Mouse (Mus musculus) embryonic facial prominence, embryonic 15.5 days (tissue): Measurements from ENCODE around the gene Prdm16. TPM values are rescaled to one million over a fixed set of nuclear protein-coding genes. Genes with fewer than 3 reads are reported as not detected.
A peak's percentile ranks its signal among the peaks of the same experiment; 100 is the strongest.

ENCODE experiments used
- ATAC-seq: fragments of 200-750 bp; cut with Nextera tagmentation; 2 replicates; pipeline ENCODE4 v1.8.0; 2017; ENCODE audit warnings: low read depth, moderate TSS enrichment; ENCODE audit not compliant: insufficient number of reproducible peaks, low FRiP score, low TSS enrichment
- H3K27ac ChIP-seq: fragments of 300-500 bp; sonication (generic); replicated peaks from 2 replicates; pipeline ENCODE4 v1.5.1; 2015; ENCODE audit warnings: mild to moderate bottlenecking, inconsistent platforms
- H3K27me3 ChIP-seq: fragments of 300-500 bp; sonication (generic); 2 replicates; pipeline ENCODE4 v1.6.1; 2015; ENCODE audit warnings: inconsistent platforms
- H3K36me3 ChIP-seq: fragments of 300-500 bp; sonication (generic); 2 replicates; pipeline ENCODE4 v1.6.1; 2015; ENCODE audit warnings: mild to moderate bottlenecking, inconsistent platforms
- H3K4me1 ChIP-seq: fragments of 300-500 bp; sonication (generic); 2 replicates; pipeline ENCODE4 v1.6.1; 2015; ENCODE audit warnings: inconsistent platforms
- H3K4me2 ChIP-seq: fragments of 300-500 bp; sonication (generic); replicated peaks from 2 replicates; pipeline ENCODE4 v1.6.1; 2015; ENCODE audit warnings: mild to moderate bottlenecking, inconsistent platforms
- H3K4me3 ChIP-seq: fragments of 300-500 bp; sonication (generic); replicated peaks from 2 replicates; pipeline ENCODE4 v1.5.1; 2015; ENCODE audit warnings: mild to moderate bottlenecking, inconsistent platforms
- H3K9ac ChIP-seq: fragments of 300-500 bp; sonication (generic); 2 replicates; pipeline ENCODE4 v1.6.1; 2015; ENCODE audit warnings: inconsistent platforms
- H3K9me3 ChIP-seq: fragments of 300-500 bp; sonication (generic); replicated peaks from 2 replicates; pipeline ENCODE4 v1.6.1; 2016; ENCODE audit warnings: inconsistent platforms
- WGBS: fragments of 180-500 bp; shearing (Covaris S2); methylation state at CpG from one replicate; pipeline ENCODE4 v1.1.7; 2015; 5-methylcytosine and 5-hydroxymethylcytosine counted together
- polyA plus RNA-seq: library from polyadenylated mRNA; unstranded; fragments of >200 nt; fragmentation: Nextera tagmentation; extraction: Ambion mirVana; gene quantifications from 2 replicates; pipeline ENCODE4 v1.2.1, GENCODE M21; 2015

Gene Prdm16
- polyA plus RNA-seq, 1 experiment from 2014 or later: 12.5 TPM

DNA sequence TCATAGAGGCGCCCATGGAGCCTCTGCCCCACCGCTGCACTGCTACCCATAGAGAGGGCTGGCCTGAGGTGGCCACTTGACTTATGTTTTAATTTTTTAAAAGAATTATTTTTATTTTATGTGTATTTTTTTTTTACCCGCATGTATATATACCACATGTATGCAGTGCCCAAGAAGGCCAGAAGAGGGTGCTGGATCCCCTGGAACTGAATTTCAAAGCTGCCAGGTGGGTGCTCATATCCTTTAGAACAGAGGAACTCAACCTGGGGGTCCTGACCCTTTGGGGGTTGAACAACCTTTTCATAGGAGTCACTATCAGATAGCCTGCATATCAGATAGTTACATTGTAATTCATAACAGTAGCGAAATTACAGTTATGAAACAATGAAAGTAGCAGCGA is 281.3 kb downstream of the Prdm16 start:
- WGBS: 94% methylated on average over 5 of the region's 5 CpGs
- H3K4me1 ChIP-seq: 0 out of 2 replicates have a peak, but pooled peaks cover 5% of the 10 kb centered on the region
- no peak overlapping the region for H3K4me2 ChIP-seq
- no peaks in the 10 kb centered on the region for H3K36me3 ChIP-seq
- H3K9ac ChIP-seq: no peak overlapping the region
- no peak for ATAC-seq
- no peak overlapping the region for H3K4me3 ChIP-seq
- H3K27ac ChIP-seq: no peak overlapping the region
- H3K9me3 ChIP-seq: no peaks in the 10 kb centered on the region
- H3K27me3 ChIP-seq: no peaks in the 10 kb centered on the region

DNA sequence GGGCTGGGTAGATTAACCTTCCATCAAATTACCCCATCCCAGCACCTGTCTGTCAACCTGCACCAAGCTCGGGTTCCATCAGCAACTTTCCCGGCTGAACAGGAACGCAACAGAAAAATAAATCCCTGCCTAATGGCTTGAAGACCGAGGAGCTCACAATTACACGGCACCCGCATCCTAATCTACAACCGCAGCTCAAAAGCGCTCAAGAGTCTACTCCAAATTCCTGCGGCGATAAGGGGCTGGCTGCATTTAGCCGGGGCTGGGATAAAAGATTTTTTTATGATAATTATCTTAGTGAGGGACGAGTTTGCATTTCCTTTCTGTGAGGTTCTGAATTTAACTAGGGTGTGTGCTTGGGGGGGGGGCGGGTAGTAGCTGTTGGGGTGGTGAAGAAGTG is 284.4 kb downstream of the Prdm16 start:
- 45% methylated on average over 13 of the region's 13 CpGs for WGBS
- no peak overlapping the region for H3K27ac ChIP-seq

DNA sequence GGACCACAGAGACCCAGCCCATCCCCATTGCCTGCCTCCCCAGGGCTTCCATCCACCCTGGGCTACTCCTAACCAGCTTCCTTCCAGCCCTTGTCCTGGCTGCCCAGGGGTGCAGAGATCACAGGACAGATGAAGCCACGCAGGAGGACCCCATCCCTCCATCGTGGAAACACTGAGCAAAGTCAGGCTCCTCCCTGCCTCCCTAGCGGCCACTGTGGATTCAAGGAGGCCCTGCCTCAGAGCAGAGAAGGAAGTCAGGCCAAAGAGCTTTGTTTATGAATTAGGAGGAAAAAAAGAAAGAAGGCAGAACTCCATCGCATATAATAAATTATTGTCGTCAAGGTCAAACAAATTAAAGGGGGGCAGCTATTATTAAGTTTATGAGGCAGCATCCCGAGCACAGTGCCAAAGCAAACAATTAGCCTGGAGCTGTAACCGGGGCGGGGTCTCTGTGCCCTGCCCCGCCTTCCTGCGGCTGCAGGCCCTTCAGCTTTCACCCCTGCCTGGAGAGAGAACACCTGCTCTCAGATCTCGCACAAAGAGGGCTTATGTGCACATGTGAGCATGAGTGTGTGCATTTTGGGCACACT is 288.4 kb downstream of the Prdm16 start:
- H3K27ac ChIP-seq: no peak overlapping the region
- H3K36me3 ChIP-seq: no peaks in the 10 kb centered on the region
- no peak overlapping the region for H3K9ac ChIP-seq
- no peak overlapping the region for H3K4me3 ChIP-seq
- 56% methylated on average over 11 of the region's 11 CpGs for WGBS
- no peak overlapping the region for H3K4me2 ChIP-seq
- peaks cover 4% of the 10 kb centered on the region; the same call in 1 of the 2 replicates for H3K27me3 ChIP-seq
- H3K4me1 ChIP-seq: 0 out of 2 replicates have a peak, but pooled peaks cover 15% of the 10 kb centered on the region
- no peak for ATAC-seq
- no peaks in the 10 kb centered on the region for H3K9me3 ChIP-seq

More for the DNA sequence above, 284.4 kb downstream of the Prdm16 start:
- H3K9ac ChIP-seq: no peak overlapping the region
- no peaks in the 10 kb centered on the region for H3K27me3 ChIP-seq
- 0 out of 2 replicates have a peak, but pooled peaks cover 14% of the 10 kb centered on the region for H3K4me1 ChIP-seq
- no peak overlapping the region for H3K4me3 ChIP-seq
- H3K4me2 ChIP-seq: no peak overlapping the region
- no peak for ATAC-seq
- no peaks in the 10 kb centered on the region for H3K36me3 ChIP-seq
- no peaks in the 10 kb centered on the region for H3K9me3 ChIP-seq

DNA sequence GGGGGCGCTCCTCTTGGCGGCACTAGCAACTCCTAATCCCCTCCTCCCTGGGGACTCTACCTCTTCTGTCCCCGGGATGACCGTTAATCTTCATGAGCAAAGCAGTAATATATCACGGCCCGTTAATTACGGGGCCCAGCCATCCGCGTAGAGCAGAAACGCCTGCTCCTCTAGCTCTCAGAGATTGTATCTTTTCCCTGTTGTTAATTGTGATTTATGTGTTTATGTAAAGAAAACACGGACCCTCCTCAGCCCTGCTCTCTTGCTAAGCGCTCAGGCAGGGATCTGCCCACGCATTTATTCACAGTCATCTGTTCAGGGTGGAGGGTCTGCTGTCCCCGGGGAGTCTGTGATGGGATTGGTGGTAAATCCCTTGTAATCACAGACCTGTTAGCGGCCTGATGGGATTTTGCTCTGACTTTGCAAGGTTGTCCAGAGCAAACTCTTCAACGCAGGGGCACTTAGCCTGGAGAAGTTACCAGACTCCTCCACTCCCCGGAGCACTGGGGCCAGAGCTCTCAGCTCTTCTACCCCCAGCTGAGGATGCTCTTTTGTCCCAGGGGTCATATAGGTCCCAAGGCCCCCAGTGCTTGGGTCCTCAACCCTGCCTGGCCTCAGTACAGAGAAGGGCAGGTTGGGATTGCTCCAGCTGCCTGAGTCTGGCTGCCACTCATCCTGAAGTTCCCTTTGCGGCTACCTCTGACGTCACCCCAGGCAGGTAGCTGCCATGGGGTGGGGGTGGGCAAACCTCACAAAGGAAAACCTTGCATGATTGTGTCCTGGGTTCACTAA is 289.7 kb downstream of the Prdm16 start:
- ATAC-seq: peak; percentile 26; the same call in 1 of the 2 replicates
- H3K4me1 ChIP-seq: 0 out of 2 replicates have a peak, but pooled peaks cover 15% of the 10 kb centered on the region
- 53% methylated on average over 19 of the region's 19 CpGs for WGBS
- no peaks in the 10 kb centered on the region for H3K9me3 ChIP-seq
- H3K27ac ChIP-seq: no peak overlapping the region
- H3K4me2 ChIP-seq: no peak overlapping the region
- H3K9ac ChIP-seq: no peak overlapping the region
- no peak overlapping the region for H3K4me3 ChIP-seq
- peaks cover 4% of the 10 kb centered on the region; the same call in 1 of the 2 replicates for H3K27me3 ChIP-seq
- H3K36me3 ChIP-seq: no peaks in the 10 kb centered on the region

DNA sequence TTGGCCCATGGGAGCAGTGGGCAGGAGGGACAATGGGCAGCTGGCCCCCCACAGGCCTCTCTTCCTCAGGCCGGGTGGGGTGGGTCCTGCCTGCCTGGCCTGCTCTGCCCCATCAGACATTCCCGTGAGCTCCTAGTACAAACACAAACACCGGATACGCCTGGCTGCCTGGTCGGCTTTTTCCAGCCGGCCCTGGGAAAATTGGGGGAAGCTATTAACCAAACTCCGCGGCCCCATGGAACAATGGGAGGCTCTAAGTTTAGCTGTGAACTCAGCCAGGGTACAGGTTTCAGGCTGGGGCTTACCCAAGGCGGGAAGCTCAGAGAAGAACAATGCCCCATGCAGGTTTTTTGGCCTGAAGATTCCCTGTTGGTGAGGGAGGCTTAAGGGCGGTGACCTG is 300.0 kb downstream of the Prdm16 start:
- H3K27me3 ChIP-seq: no peaks in the 10 kb centered on the region; the same call in 1 of the 2 replicates
- no peaks in the 10 kb centered on the region for H3K36me3 ChIP-seq
- WGBS: 27% methylated on average over 10 of the region's 10 CpGs
- H3K4me2 ChIP-seq: no peak overlapping the region
- ATAC-seq: no peak
- peaks cover 12% of the 10 kb centered on the region; the same call in 1 of the 2 replicates for H3K4me1 ChIP-seq
- no peak overlapping the region for H3K9ac ChIP-seq
- no peak overlapping the region for H3K4me3 ChIP-seq
- H3K27ac ChIP-seq: peak overlapping the region; percentile 55; the same call in 1 of the 2 replicates
- no peaks in the 10 kb centered on the region for H3K9me3 ChIP-seq

DNA sequence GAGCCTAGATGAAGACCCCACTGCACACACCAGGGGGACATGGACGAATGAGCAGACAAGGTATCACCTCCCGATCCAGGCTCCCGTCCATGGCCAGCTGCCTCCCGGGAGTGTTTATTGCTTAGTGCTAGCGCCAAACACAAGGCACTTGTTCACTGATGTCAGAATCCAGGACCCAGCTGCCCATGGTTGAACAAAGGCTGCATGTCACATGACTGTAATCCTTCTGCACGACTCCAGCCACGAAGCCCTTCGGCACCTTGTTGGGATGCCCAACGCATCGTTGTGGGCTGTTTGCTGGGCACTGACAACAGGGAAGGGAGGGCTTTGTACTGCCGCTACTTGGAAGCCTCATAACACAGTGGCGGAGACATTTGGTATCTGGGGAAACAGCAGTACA is 300.9 kb downstream of the Prdm16 start, which contains the start of gene B230104I21Rik:
Gene B230104I21Rik (plus strand): TSS at position 367 of the 400 bp plus-strand sequence.
- Histone ChIP-seq H3K4me2 (peak within 1 kb of the TSS; percentile 40), H3K4me1 (peaks cover 12% of the 10 kb centered on the region; the same call in 1 of the 2 replicates), H3K4me3 (peak within 1 kb of the TSS; percentile 24), H3K36me3 (no peaks in the 10 kb centered on the region), H3K27ac (peak within 1 kb of the TSS; percentile 55; the same call in 1 of the 2 replicates), H3K9me3 (no peaks in the 10 kb centered on the region), H3K27me3 (no peaks in the 10 kb centered on the region; the same call in 1 of the 2 replicates), H3K9ac (no peak within 1 kb of the TSS; the same call in 1 of the 2 replicates)
- 72% methylated on average over 12 of the region's 12 CpGs for WGBS
- no peak for ATAC-seq

DNA sequence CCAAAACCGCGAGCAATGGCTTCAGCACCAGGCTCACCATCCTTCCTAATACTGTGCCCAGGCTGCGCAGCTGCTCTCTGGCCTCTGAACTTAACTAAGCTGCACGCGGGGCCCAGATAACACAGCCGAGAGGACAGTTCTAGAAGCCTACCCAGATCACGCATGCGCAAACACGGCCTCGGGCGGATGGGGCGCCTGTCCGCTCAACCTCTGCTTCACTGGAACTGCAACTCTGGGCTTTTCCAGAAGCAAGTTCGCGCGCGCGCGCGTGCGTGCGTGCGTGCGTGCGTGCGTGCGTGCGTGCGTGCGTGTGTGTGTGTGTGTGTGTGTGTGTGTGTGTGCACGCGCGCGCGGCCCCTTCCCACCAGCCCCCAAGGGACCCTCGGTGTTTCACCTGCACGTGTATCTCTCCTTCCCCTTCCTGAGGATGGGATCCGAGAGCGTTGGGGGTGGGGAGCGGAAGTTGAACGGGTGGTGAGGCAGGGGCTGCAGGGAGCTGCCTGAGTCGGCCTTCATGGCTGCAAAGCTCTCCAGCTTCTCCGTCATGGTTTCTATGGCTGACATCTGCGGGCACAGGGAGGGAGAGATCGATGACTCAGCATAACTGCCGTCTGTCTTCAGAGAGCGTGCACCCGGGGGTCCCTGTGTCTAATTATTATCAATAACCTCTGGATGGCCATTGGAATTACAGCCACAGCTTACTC is 301.8 kb downstream of the Prdm16 start:
- peaks cover 12% of the 10 kb centered on the region; the same call in 1 of the 2 replicates for H3K4me1 ChIP-seq
- H3K4me2 ChIP-seq: peak overlapping the region; percentile 40
- peak overlapping the region; percentile 24 for H3K4me3 ChIP-seq
- H3K27me3 ChIP-seq: no peaks in the 10 kb centered on the region; the same call in 1 of the 2 replicates
- no peaks in the 10 kb centered on the region for H3K36me3 ChIP-seq
- no peak for ATAC-seq
- 58% methylated on average over 47 of the region's 48 CpGs for WGBS
- H3K9me3 ChIP-seq: no peaks in the 10 kb centered on the region
- H3K27ac ChIP-seq: no peak overlapping the region; the same call in 1 of the 2 replicates
- H3K9ac ChIP-seq: no peak overlapping the region; the same call in 1 of the 2 replicates

DNA sequence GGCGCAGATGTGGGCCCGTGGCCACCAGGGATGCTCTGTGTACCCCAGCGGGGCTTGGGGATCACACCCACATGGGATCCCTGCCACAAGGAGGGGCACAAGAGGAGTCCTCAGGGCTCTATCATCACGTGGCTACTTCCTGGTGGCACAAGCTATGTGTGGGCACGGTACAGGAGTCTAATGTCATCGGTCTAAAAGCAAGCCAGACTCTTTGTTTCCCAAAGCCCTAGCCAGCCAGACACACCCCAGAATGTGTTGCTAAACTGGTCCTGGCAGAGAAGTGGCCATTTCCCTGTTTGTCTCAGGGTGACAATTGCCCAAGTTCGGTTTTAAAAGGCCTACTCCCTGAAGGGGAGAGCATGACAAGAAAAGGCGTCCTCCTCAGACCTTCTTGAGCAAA is 303.4 kb downstream of the Prdm16 start:
- Histone ChIP-seq H3K4me2 (no peak overlapping the region), H3K9me3 (no peaks in the 10 kb centered on the region), H3K9ac (no peak overlapping the region), H3K4me1 (peaks cover 17% of the 10 kb centered on the region; the same call in 1 of the 2 replicates), H3K27me3 (peaks cover 5% of the 10 kb centered on the region; the same call in 1 of the 2 replicates), H3K36me3 (no peaks in the 10 kb centered on the region), H3K4me3 (no peak overlapping the region), H3K27ac (no peak overlapping the region)
- 59% methylated on average over 8 of the region's 8 CpGs for WGBS
- ATAC-seq: no peak

DNA sequence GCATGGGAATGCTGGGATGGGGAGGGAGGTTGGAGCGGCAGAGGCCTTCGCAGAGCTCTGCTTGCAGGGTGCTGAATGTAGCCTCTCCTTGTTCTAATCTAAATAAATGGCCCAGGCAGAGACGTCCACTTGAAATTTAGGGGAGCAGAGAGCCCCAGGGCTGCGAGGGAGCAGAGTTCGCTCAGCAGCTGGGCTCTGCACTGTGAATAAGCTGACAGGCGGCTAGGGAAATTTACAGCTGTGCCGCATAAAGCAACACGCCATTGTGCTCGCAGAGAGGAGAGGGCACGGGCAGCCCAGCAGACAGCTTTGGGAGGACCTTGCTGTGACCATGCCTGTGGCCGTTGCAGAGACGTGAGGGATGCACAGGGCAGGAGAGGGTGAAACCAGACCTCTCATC is 305.4 kb downstream of the Prdm16 start:
- 47% methylated on average over 12 of the region's 12 CpGs for WGBS
- Histone ChIP-seq H3K27ac (no peak overlapping the region), H3K4me2 (no peak overlapping the region), H3K27me3 (peaks cover 5% of the 10 kb centered on the region; the same call in 1 of the 2 replicates), H3K9ac (no peak overlapping the region), H3K9me3 (no peaks in the 10 kb centered on the region), H3K4me1 (0 out of 2 replicates have a peak, but pooled peaks cover 12% of the 10 kb centered on the region), H3K36me3 (no peaks in the 10 kb centered on the region), H3K4me3 (no peak overlapping the region)
- ATAC-seq: no peak

DNA sequence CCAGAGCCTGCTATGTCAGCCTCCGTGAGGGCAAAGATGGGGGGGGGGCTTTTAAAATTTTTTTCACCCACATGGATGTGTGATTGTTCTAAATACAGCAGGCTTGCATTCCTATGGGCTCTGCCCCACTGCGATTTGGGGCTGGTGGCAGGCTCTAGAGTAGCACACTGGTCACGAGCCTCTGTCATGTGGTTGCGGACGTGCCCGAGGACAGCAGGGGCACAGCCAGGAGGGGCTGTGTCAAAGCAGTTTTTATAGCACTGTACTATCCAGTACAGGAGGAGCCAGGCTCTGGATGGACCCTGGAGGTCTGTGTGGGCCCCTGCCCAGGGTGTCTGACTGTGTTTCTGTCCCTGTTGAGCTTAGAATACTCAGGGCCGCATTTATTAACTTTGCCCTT is 306.7 kb downstream of the Prdm16 start:
- no peak overlapping the region for H3K9ac ChIP-seq
- peaks cover 5% of the 10 kb centered on the region; the same call in 1 of the 2 replicates for H3K27me3 ChIP-seq
- no peak overlapping the region for H3K27ac ChIP-seq
- no peak overlapping the region for H3K4me3 ChIP-seq
- H3K4me2 ChIP-seq: no peak overlapping the region
- no peak for ATAC-seq
- no peaks in the 10 kb centered on the region for H3K9me3 ChIP-seq
- WGBS: 81% methylated on average over 7 of the region's 7 CpGs
- H3K36me3 ChIP-seq: no peaks in the 10 kb centered on the region
- H3K4me1 ChIP-seq: 0 out of 2 replicates have a peak, but pooled peaks cover 11% of the 10 kb centered on the region
